Mouse (Mus musculus) neural tube, postnatal 0 days (tissue): ENCODE results near the gene Rbm48. TPM values are rescaled to one million over a fixed set of nuclear protein-coding genes. Genes with fewer than 3 reads are reported as not detected.

Source experiments
- polyA plus RNA-seq: library from polyadenylated mRNA; unstranded; fragments of >200 nt; fragmentation: Nextera tagmentation; extraction: Ambion mirVana; gene quantifications from 2 replicates; pipeline ENCODE4 v1.2.1, GENCODE M21; 2015

The Rbm48 gene
- polyA plus RNA-seq = 11.8 and 12.4 TPM in 2 replicates

DNA sequence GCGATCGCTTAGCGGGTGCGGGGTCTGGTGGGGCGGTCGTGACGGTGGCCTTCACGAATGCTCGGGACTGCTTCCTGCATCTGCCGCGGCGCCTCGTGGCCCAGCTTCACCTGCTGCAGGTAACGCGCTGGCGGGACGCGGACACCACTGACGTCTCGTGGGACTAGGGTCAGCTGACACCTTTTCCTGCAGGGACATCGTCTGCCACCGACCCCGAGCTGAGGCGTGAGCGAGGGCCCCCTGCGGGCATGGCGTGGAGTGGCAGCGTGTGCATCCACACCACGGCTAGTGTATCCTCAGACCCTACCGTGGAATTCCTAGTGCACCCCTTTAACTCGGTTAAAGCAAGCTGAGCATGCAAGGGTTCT is at the start of gene Rbm48:
Rbm48 (minus strand) TSS at position 187 of the 368 bp plus-strand sequence.

DNA sequence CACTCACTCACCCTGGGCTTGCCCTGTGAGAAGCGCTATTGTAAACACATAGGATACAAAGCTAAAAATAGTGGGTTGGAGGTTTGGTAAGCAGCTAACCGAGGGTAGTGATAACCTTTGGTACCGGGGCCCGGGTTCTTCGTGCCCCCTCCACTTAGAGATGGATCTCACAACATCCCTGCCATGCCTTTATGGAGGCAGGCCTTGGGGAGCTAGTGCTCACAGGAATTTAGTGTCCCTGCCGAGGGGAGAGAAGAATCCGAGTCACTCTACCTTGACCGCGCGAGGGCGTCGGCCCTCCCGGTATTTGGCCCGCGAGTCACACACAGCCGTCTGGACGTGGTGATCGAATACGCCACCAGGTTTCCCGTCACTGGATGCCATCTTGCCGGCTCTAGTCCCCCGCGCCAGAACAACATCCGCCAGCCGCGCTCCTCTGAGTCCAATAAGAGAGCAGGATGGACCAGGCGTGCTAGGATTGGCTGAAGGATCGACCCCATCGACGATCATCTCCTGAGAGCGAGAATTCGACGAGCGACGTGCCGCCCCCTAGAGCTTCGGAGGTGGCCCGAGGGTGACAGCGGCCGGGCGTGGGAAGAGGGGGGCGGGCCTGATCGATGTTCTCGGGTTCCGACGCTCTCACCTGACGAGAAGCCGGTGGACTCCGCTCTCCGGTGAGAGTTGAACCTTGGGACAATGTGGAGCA is 539 bp downstream of the Rbm48 start, which contains the start of gene Pex1:
Pex1 (plus strand) TSS at position 374 of the 706 bp plus-strand sequence.

DNA sequence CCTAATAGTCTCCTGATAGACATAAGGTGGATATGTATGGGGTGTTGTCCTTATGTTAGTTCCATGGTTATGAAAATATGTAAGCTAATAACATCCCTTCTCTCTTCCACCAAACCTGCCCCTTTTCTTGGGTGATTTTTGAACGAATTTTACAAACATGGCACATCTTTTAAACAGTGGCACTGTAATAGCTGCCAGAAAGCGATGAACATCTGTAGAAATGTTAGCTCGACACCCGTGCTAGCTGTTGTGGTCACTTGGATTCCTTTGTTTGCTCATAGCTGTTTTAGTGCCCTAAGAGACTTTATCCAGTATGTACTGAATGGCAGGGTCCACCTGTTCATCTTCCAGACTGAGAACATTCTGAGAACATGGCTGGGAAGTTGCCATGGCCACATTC is 25.1 kb downstream of the Rbm48 start, which contains the start of gene 1700109H08Rik:
1700109H08Rik (plus strand) TSS at position 301 of the 400 bp plus-strand sequence.

DNA sequence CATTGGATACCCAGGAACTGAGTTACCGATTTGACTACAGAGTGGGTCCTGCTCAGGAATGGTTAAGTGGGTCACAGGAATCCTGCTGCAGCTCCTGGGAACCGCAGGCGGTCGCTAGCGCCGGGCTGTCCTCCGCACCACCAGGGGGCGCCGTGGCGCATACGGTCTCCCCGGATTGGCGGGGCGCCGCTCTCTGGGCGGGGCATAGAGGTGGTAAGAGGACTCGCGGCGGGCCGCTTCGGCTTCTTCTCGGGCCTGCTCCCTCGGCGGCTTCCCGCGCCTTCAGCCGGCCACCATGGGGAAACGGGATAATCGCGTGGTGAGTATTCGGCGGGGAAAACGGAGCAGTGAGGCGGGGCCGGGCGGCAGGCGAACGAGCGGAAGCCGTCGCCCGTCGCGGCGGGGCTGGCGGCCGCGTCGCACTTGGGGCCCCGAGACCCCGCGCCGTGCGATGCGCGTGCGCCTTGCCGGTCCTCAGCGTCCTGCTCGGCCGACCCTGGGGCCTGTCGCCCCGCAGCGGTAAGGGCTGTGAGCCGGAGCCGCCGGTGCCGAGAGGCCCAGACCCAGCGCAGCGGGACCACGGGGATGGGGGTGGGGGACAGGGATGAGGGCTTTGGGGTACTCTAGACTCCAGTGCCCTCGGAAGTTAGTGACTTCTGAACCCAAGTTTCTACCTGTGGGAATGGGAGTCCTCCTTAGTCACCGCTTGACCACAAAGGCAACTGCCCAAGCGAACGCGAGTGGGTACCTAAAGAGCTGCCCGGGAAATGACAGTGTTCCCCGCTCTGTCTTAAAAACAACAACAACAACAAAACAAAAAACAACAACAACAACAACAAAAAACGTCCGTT is 52.5 kb downstream of the Rbm48 start, which contains the start of gene Fam133b:
Fam133b (plus strand) TSS at position 205 of the 851 bp plus-strand sequence.

Other genes starting within 250 kb of the Rbm48 start
- gene Fam133b, start 52.8 kb downstream of the Rbm48 start, polyA plus RNA-seq = 21.6 and 23.5 TPM in 2 replicates
- 1.7 and 2.1 TPM in 2 replicates for gene 1700109H08Rik, start 25.0 kb downstream of the Rbm48 start, polyA plus RNA-seq
- gene Pex1, start 519 bp downstream of the Rbm48 start, polyA plus RNA-seq = 18.1 and 20.9 TPM in 2 replicates
- gene Tmbim7, start 54.6 kb upstream of the Rbm48 start, polyA plus RNA-seq = not detected in 2 replicates
- gene Gatad1, start 60.6 kb upstream of the Rbm48 start, polyA plus RNA-seq = 82.0 and 90.8 TPM in 2 replicates
- gene Ankib1, start 206.3 kb upstream of the Rbm48 start, polyA plus RNA-seq = 18.1 and 19.5 TPM in 2 replicates
- gene Krit1, start 206.6 kb upstream of the Rbm48 start, polyA plus RNA-seq = 30.6 and 32.2 TPM in 2 replicates
- 0.05 and 0.08 TPM in 2 replicates for gene Lrrd1, start 248.6 kb upstream of the Rbm48 start, polyA plus RNA-seq